Mouse (Mus musculus): ENCODE data around the gene Arhgap27.
"Not testable (repeated sequence)": the region's sequence is repeated elsewhere in the genome, so short reads cannot be mapped to it uniquely, and the experiment has no call there.

GRCm38 (mm10) chr11:103407136-103407535, 43.6 kb upstream of the Arhgap27 start:
- not testable (repeated sequence) for TF ChIP-seq TCF12 (IDR thresholded peaks at IDR 0.05; ENCODE audit: insufficient read depth, poor library complexity, severe bottlenecking); REST (IDR thresholded peaks at IDR 0.05; ENCODE audit: insufficient read depth, insufficient read length); E2F4 (IDR thresholded peaks at IDR 0.05; ENCODE audit: insufficient read depth)

Data from myocyte (in vitro differentiated cells).